Mouse (Mus musculus) MEL (cell line): Measurements from ENCODE around the gene Caprin1. TPM values are rescaled to one million over a fixed set of nuclear protein-coding genes. Genes with fewer than 3 reads are reported as not detected.

ENCODE experiments used
- DNase-seq: peaks from one replicate; pipeline ENCODE4 v3.0.0; 2011; ENCODE audit warnings: low read depth, low spot score
- H3K27ac ChIP-seq: 2 replicates; pipeline ENCODE4 v1.5.1; 2012; ENCODE audit warnings: low read depth, mild to moderate bottlenecking, control low read depth, low read length, moderate library complexity; ENCODE audit not compliant: control insufficient read depth
- H3K27me3 ChIP-seq, 2 experiments: fragments of 150-350 bp in 1 of 2; sonication (generic) in 1 of 2; 2 replicates each; pipeline ENCODE4 v1.6.1; 2012; ENCODE audit warnings: low read length in 2 of 2, mild to moderate bottlenecking in 2 of 2, improper control_type of control experiment in 1 of 2, moderate library complexity in 1 of 2; ENCODE audit not compliant: insufficient read depth in 2 of 2, control insufficient read depth in 1 of 2
- H3K36me3 ChIP-seq, 2 experiments: 2 replicates each; pipeline ENCODE4 v1.6.1; 2012 to 2014; ENCODE audit warnings: low read length in 2 of 2, improper control_type of control experiment in 1 of 2, inconsistent platforms in 1 of 2, mild to moderate bottlenecking in 1 of 2; ENCODE audit not compliant: insufficient read depth in 2 of 2, control insufficient read depth in 1 of 2
- H3K4me1 ChIP-seq, 2 experiments: fragments of 150-350 bp in 1 of 2; sonication (generic) in 1 of 2; 2 replicates each; pipeline ENCODE4 v1.6.1; 2012; ENCODE audit warnings: low read length in 2 of 2, improper control_type of control experiment in 1 of 2, mild to moderate bottlenecking in 1 of 2; ENCODE audit not compliant: insufficient read depth in 2 of 2, control insufficient read depth in 1 of 2
- H3K4me3 ChIP-seq, 2 experiments: fragments of 150-350 bp in 1 of 2; sonication (generic) in 1 of 2; 2 replicates each; pipeline ENCODE4 v1.5.1; 2012; ENCODE audit warnings: low read depth in 2 of 2, low read length in 2 of 2, mild to moderate bottlenecking in 2 of 2, moderate library complexity in 2 of 2, control low read depth in 1 of 2, improper control_type of control experiment in 1 of 2; ENCODE audit not compliant: control insufficient read depth in 1 of 2, insufficient read depth in 1 of 2
- H3K79me2 ChIP-seq: 2 replicates; pipeline ENCODE4 v1.6.1; 2012; ENCODE audit warnings: mild to moderate bottlenecking, low read length, moderate library complexity; ENCODE audit not compliant: control insufficient read depth, poor library complexity, insufficient read depth
- H3K9ac ChIP-seq: 2 replicates; pipeline ENCODE4 v1.6.1; 2012; ENCODE audit warnings: low read depth, mild to moderate bottlenecking, control low read depth, low read length, moderate library complexity; ENCODE audit not compliant: control insufficient read depth, poor library complexity, severe bottlenecking
- H3K9me3 ChIP-seq: fragments of 150-350 bp; sonication (generic); replicated peaks from 2 replicates; pipeline ENCODE4 v1.6.1; 2012; ENCODE audit warnings: mild to moderate bottlenecking, low read length, improper control_type of control experiment, moderate library complexity; ENCODE audit not compliant: insufficient read depth
- CHD1 ChIP-seq: IDR thresholded peaks from 2 replicates; pipeline ENCODE4 v1.6.1; 2012; ENCODE audit warnings: low read depth, mild to moderate bottlenecking, inconsistent platforms, low read length, improper control_type of control experiment
- ETS1 ChIP-seq: IDR thresholded peaks from 2 replicates; pipeline ENCODE4 v1.6.1; 2012; ENCODE audit warnings: low read depth, mild to moderate bottlenecking, inconsistent platforms, low read length, improper control_type of control experiment, moderate library complexity
- GABPA ChIP-seq: IDR thresholded peaks from 2 replicates; pipeline ENCODE4 v1.6.1; 2012; ENCODE audit warnings: low read depth, mild to moderate bottlenecking, inconsistent platforms, low read length, improper control_type of control experiment, moderate library complexity
- HCFC1 ChIP-seq: IDR thresholded peaks from 2 replicates; pipeline ENCODE4 v1.6.1; 2012; ENCODE audit warnings: low read depth, mild to moderate bottlenecking, inconsistent platforms, low read length, improper control_type of control experiment, moderate library complexity
- MXI1 ChIP-seq: IDR thresholded peaks from 2 replicates; pipeline ENCODE4 v1.6.1; 2011; ENCODE audit warnings: mild to moderate bottlenecking, low read depth, low read length, improper control_type of control experiment
- NELFE ChIP-seq: IDR thresholded peaks from 2 replicates; pipeline ENCODE4 v1.6.1; 2011; ENCODE audit warnings: low read depth, low read length, improper control_type of control experiment
- POLR2A ChIP-seq, 2 experiments: IDR thresholded peaks; 2 replicates each; pipeline ENCODE4 v1.6.1; 2011 to 2012; ENCODE audit warnings: low read length in 2 of 2, mild to moderate bottlenecking in 2 of 2, control low read depth in 1 of 2, improper control_type of control experiment in 1 of 2, low read depth in 1 of 2, moderate library complexity in 1 of 2; ENCODE audit not compliant: control insufficient read depth in 1 of 2, insufficient read depth in 1 of 2, poor library complexity in 1 of 2
- RAD21 ChIP-seq: IDR thresholded peaks from 2 replicates; pipeline ENCODE4 v1.6.1; 2011; ENCODE audit warnings: mild to moderate bottlenecking, low read depth, low read length, improper control_type of control experiment
- RCOR1 ChIP-seq: IDR thresholded peaks from 2 replicates; pipeline ENCODE4 v1.6.1; 2012; ENCODE audit warnings: low read depth, mild to moderate bottlenecking, inconsistent platforms, low read length, improper control_type of control experiment
- SMC3 ChIP-seq: IDR thresholded peaks from 2 replicates; pipeline ENCODE4 v1.6.1; 2011; ENCODE audit warnings: low read depth, low read length, improper control_type of control experiment
- TAL1 ChIP-seq: IDR thresholded peaks from 2 replicates; pipeline ENCODE4 v1.6.1; 2012; ENCODE audit warnings: mild to moderate bottlenecking, inconsistent platforms, low read length, moderate library complexity, mixed read lengths
- TBP ChIP-seq: IDR thresholded peaks from 2 replicates; pipeline ENCODE4 v1.8.0; 2011; ENCODE audit warnings: low read depth, low read length, improper control_type of control experiment
- USF2 ChIP-seq, 2 experiments: IDR thresholded peaks; 2 replicates each; pipeline ENCODE4 v1.6.1; 2011 to 2012; ENCODE audit warnings: improper control_type of control experiment in 2 of 2, low read length in 2 of 2, borderline replicate concordance in 1 of 2, inconsistent platforms in 1 of 2, low read depth in 1 of 2, mild to moderate bottlenecking in 1 of 2; ENCODE audit not compliant: insufficient read depth in 1 of 2
- ZC3H11A ChIP-seq: IDR thresholded peaks from 2 replicates; pipeline ENCODE4 v1.6.1; 2012; ENCODE audit warnings: low read depth, mild to moderate bottlenecking, inconsistent platforms, low read length, improper control_type of control experiment
- ZKSCAN1 ChIP-seq: IDR thresholded peaks from 2 replicates; pipeline ENCODE4 v1.6.1; 2012; ENCODE audit warnings: low read depth, mild to moderate bottlenecking, inconsistent platforms, low read length, improper control_type of control experiment, moderate library complexity
- ZNF384 ChIP-seq: IDR thresholded peaks from 2 replicates; pipeline ENCODE4 v1.6.1; 2012; ENCODE audit warnings: low read depth, mild to moderate bottlenecking, inconsistent platforms, low read length, improper control_type of control experiment
- polyA plus RNA-seq, 2 experiments: library from polyadenylated mRNA; stranded (reverse) in 1 of 2; unstranded in 1 of 2; fragments of >175 nt in 1 of 2; fragments of >200 nt in 1 of 2; gene quantifications; 2 replicates each; pipeline versions ENCODE4 v1.2.1 to v1.2.4; 2012; ENCODE audit warnings: low replicate concordance in 2 of 2, low read depth in 1 of 2; ENCODE audit not compliant: insufficient read length in 2 of 2, insufficient read depth in 1 of 2, missing spikeins in 1 of 2
- total RNA-seq: library from RNA; depleted of rRNA; stranded (reverse); fragments of 300-350 nt; gene quantifications from 2 replicates; pipeline ENCODE4 v1.2.3, GENCODE M21; 2012; rRNA removed

Gene Caprin1
- total and polyA plus RNA-seq, 3 experiments = 209 to 426 (median 239) TPM

GRCm38 (mm10) chr2:103714412-103714811 is 83.0 kb downstream of the Caprin1 start:
- Histone ChIP-seq H3K9ac (no peak overlapping the region), H3K9me3 (no peaks in the 10 kb centered on the region), H3K4me1 (no peaks in the 10 kb centered on the region), H3K36me3 (no peaks in the 10 kb centered on the region), H3K27me3 (no peaks in the 10 kb centered on the region), H3K79me2 (no peaks in the 10 kb centered on the region), H3K4me3 (no peak overlapping the region), H3K27ac (no peak overlapping the region)
- TF ChIP-seq NELFE = no peak
- no peak for DNase-seq

GRCm38 (mm10) chr2:103713831-103714230 is 83.6 kb downstream of the Caprin1 start:
- no peak for DNase-seq
- Histone ChIP-seq H3K79me2 (no peaks in the 10 kb centered on the region), H3K9ac (no peak overlapping the region), H3K4me3 (no peak overlapping the region), H3K27ac (no peak overlapping the region), H3K4me1 (no peaks in the 10 kb centered on the region), H3K36me3 (no peaks in the 10 kb centered on the region), H3K9me3 (no peaks in the 10 kb centered on the region), H3K27me3 (no peaks in the 10 kb centered on the region)
- TF ChIP-seq ZNF384 (no peak), TBP (no peak), CHD1 (no peak), POLR2A (IDR thresholded peaks at IDR 0.05; ENCODE audit: control insufficient read depth in 1 of 2, insufficient read depth in 1 of 2, low read depth in 1 of 2, low read length in 2 of 2, poor library complexity in 1 of 2) (no peak), RAD21 (no peak), NELFE (no peak), MXI1 (no peak), USF2 (IDR thresholded peaks at IDR 0.05; ENCODE audit: borderline replicate concordance in 1 of 2, insufficient read depth in 1 of 2, low read depth in 1 of 2, low read length in 2 of 2) (no peak), RCOR1 (no peak), SMC3 (no peak), TAL1 (no peak), ETS1 (no peak), ZC3H11A (no peak), ZKSCAN1 (no peak), HCFC1 (no peak), GABPA (no peak)

Other genes with a start within 250 kb of the Caprin1 start
- 0.10 and 0.12 TPM in 2 replicates for gene Abtb2, start 231.3 kb downstream of the Caprin1 start, total RNA-seq
- under 1 TPM in 1 of 2 experiments, not detected in 1; 0.13 TPM for gene Abtb2, start 231.3 kb downstream of the Caprin1 start, polyA plus RNA-seq
- gene Nat10, start 36.4 kb downstream of the Caprin1 start, total RNA-seq = 53.9 and 74.7 TPM in 2 replicates
- gene Nat10, start 36.4 kb downstream of the Caprin1 start, polyA plus RNA-seq = 100 to 1,000 TPM in 1 of 2 experiments, not detected in 1; 107 TPM
- gene Lmo2, start 160.3 kb upstream of the Caprin1 start, total RNA-seq = 258 and 278 TPM in 2 replicates
- 100 to 1,000 TPM in 1 of 2 experiments, 10 to 100 TPM in 1; 96.2 to 184 TPM for gene Lmo2, start 160.3 kb upstream of the Caprin1 start, polyA plus RNA-seq
- 30.9 and 32.7 TPM in 2 replicates for gene Fbxo3, start 230.1 kb upstream of the Caprin1 start, total RNA-seq
- 10 to 100 TPM; 41.9 to 55.4 TPM for gene Fbxo3, start 230.1 kb upstream of the Caprin1 start, polyA plus RNA-seq
- gene 4931422A03Rik, start 230.7 kb upstream of the Caprin1 start, total RNA-seq = 0.50 TPM in 1 of 2 replicates, not detected in the other
- 1 to 10 TPM in 1 of 2 experiments, not detected in 1; 4.9 TPM for gene 4931422A03Rik, start 230.7 kb upstream of the Caprin1 start, polyA plus RNA-seq